Mouse (Mus musculus) ES-E14 (cell line): Measurements from ENCODE around the gene Cyp2j9.

Experiments used
- MAFK ChIP-seq: IDR thresholded peaks from 2 replicates; pipeline ENCODE4 v1.6.1; 2014; ENCODE audit warnings: mild to moderate bottlenecking, low read depth, low read length, inconsistent platforms; ENCODE audit not compliant: insufficient read depth
- ZC3H11A ChIP-seq: IDR thresholded peaks from 2 replicates; pipeline ENCODE4 v1.6.1; 2012; ENCODE audit warnings: low read depth, mild to moderate bottlenecking, inconsistent platforms, low read length, borderline replicate concordance

- TF ChIP-seq ZC3H11A = no peak
- no peak for TF ChIP-seq MAFK
These were observed 21.9 kb downstream of the Cyp2j9 start for GRCm38 (mm10) chr4:96569442-96569841.
